Mouse (Mus musculus) megakaryocyte-erythroid progenitor cell, adult 5-6 weeks (primary cell): ENCODE data around the gene Klf4. TPM values are rescaled to one million over a fixed set of nuclear protein-coding genes. Genes with fewer than 3 reads are reported as not detected.

Experiments
- ATAC-seq: replicated peaks from 2 replicates; pipeline ENCODE4 v1.8.0; 2016; ENCODE audit warnings: mild to moderate bottlenecking, inconsistent platforms; ENCODE audit not compliant: severe bottlenecking, poor library complexity, low FRiP score, low TSS enrichment
- total RNA-seq, 2 experiments: library from RNA; stranded (forward) in 1 of 2; stranded (reverse) in 1 of 2; fragments of 200-1000, 215-1000 nt in 1 of 2; fragments of >200 nt in 1 of 2; fragmentation: Nextera tagmentation in 1 of 2; gene quantifications; 2 replicates each; pipeline ENCODE4 v1.2.3; 2014 to 2017

Gene Klf4
- total RNA-seq, 2 experiments from 2014 or later: 0.26 to 4.5 TPM

GRCm38 (mm10) chr4:55527931-55528330 is 4.3 kb downstream of the Klf4 start:
- no peak for ATAC-seq

GRCm38 (mm10) chr4:55526247-55527115 is 5.8 kb downstream of the Klf4 start:
- ATAC-seq: no peak

- no peak for ATAC-seq
These were observed 8.3 kb downstream of the Klf4 start for GRCm38 (mm10) chr4:55523921-55524320.

GRCm38 (mm10) chr4:55517438-55517837 is 14.8 kb downstream of the Klf4 start:
- ATAC-seq: no peak

- no peak for ATAC-seq
These were observed 16.2 kb downstream of the Klf4 start for GRCm38 (mm10) chr4:55516048-55516447.

- ATAC-seq: peak; percentile 94
These were observed 17.5 kb downstream of the Klf4 start for GRCm38 (mm10) chr4:55514733-55515176.

- no peak for ATAC-seq
These were observed 18.5 kb downstream of the Klf4 start for GRCm38 (mm10) chr4:55513615-55514279.

- ATAC-seq: no peak
These were observed 20.9 kb downstream of the Klf4 start for GRCm38 (mm10) chr4:55511389-55511788.

- no peak for ATAC-seq
These were observed 23.6 kb downstream of the Klf4 start for GRCm38 (mm10) chr4:55508712-55509111.

- ATAC-seq: no peak
These were observed 33.6 kb downstream of the Klf4 start for GRCm38 (mm10) chr4:55498621-55499020.

- no peak for ATAC-seq
These were observed 35.9 kb downstream of the Klf4 start for GRCm38 (mm10) chr4:55496416-55496815.

- ATAC-seq: no peak
These were observed 39.0 kb downstream of the Klf4 start for GRCm38 (mm10) chr4:55493261-55493660.

GRCm38 (mm10) chr4:55489328-55489727 is 42.9 kb downstream of the Klf4 start:
- ATAC-seq: peak; percentile 58

GRCm38 (mm10) chr4:55488604-55489003 is 43.7 kb downstream of the Klf4 start:
- peak; percentile 75 for ATAC-seq

GRCm38 (mm10) chr4:55480322-55480767 is 51.9 kb downstream of the Klf4 start:
- ATAC-seq: peak; percentile 88

GRCm38 (mm10) chr4:55478333-55478732 is 53.9 kb downstream of the Klf4 start:
- no peak for ATAC-seq

- ATAC-seq: peak; percentile 51; the same call in 1 of the 2 replicates
These were observed 54.3 kb downstream of the Klf4 start for GRCm38 (mm10) chr4:55477933-55478332.

- no peak for ATAC-seq
These were observed 55.0 kb downstream of the Klf4 start for GRCm38 (mm10) chr4:55477210-55477759.
